Mouse (Mus musculus) embryo, embryonic 10 days (tissue): Measurements from ENCODE around the gene Myl7.
A peak's percentile ranks its signal among the peaks of the same experiment; 100 is the strongest.

Experiments used
- DNase-seq: peaks from one replicate; pipeline ENCODE4 v3.0.0-alpha.2; 2015; ENCODE audit warnings: low spot score

The Myl7 gene

GRCm38 (mm10) chr11:5862394-5863105 is 36.0 kb downstream of the Myl7 start:
- DNase-seq, result peak; percentile 49

- peak; percentile 39 for DNase-seq
These were observed 36.7 kb downstream of the Myl7 start, which contains the start of gene Aebp1 for GRCm38 (mm10) chr11:5861678-5862393. TSS of gene Aebp1 (plus strand) at chr11:5861947.

GRCm38 (mm10) chr11:5860639-5861038 is 37.9 kb downstream of the Myl7 start:
- DNase-seq, result no peak

GRCm38 (mm10) chr11:5859883-5860550 is 38.6 kb downstream of the Myl7 start:
- no peak for DNase-seq

- no peak for DNase-seq
These were observed 39.9 kb downstream of the Myl7 start for GRCm38 (mm10) chr11:5858723-5859122.

- DNase-seq, result no peak
These were observed 42.0 kb downstream of the Myl7 start for GRCm38 (mm10) chr11:5856479-5857130.

- no peak for DNase-seq
These were observed 42.7 kb downstream of the Myl7 start for GRCm38 (mm10) chr11:5855902-5856301.

- no peak for DNase-seq
These were observed 43.1 kb downstream of the Myl7 start for GRCm38 (mm10) chr11:5855481-5855880.

DNA sequence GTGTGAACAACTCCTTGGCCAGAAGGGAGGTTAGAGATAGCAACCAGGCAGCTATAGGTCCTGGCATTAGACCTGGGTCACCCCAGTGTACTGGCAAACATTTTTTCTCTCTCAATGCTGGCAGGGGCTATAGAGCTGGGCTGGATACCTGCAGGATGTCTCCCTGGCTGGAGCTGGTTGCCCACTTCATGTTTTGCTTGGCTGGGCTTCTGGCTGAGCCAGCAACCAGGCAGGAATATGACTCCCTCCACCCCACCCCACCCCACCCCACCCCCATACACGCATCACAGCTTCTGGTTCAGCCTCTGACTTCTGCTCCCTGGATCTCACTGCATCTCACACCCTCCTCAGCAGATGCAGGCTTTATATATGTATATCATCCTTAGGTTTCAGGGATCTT is 46.3 kb downstream of the Myl7 start:
- DNase-seq, result no peak

DNA sequence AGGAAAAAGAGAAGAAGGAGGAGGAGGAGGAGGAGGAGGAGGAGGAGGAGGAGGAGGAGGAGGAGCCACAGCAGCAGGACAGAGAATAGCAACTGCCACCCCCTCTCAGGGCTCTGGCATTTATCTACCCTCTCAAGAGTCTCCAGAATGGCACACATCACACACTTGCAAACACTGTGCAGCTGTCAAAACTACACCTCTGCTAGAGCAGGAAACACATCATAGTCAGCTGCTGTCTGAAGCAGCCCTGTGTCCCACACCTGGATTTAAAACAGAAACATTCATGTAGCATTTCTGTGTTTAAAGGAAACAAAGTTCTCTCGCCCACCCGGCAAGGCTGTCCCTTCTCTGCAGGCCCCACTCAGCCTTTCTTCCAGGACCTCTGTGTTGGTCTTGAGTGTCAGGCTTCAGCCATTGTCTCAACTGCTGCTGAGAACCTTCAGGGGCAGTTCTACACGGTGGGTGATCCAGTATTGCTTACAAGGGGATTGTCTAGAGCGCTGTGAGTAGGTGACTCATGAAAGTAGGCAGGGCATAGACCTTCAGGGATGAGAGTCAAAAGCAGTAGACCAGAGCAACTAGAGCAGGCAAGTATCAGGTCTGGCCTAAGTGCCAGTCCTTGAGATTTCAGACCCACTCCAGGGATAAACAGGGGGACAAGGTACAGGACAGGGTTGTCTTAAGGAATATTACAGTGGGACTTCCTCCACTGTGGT is 47.4 kb downstream of the Myl7 start:
- no peak for DNase-seq

GRCm38 (mm10) chr11:5850452-5850851 is 48.1 kb downstream of the Myl7 start:
- no peak for DNase-seq

GRCm38 (mm10) chr11:5849316-5849715 is 49.3 kb downstream of the Myl7 start:
- no peak for DNase-seq

- DNase-seq, result no peak
These were observed 49.8 kb downstream of the Myl7 start for GRCm38 (mm10) chr11:5848741-5849140.

GRCm38 (mm10) chr11:5846639-5847345 is 51.8 kb downstream of the Myl7 start:
- no peak for DNase-seq
